Mouse (Mus musculus) natural killer cell, adult 2 months (primary cell): Measurements from ENCODE around the gene Cyp2w1.

ENCODE experiments used
- DNase-seq, 2 experiments: peaks; one replicate each; pipeline ENCODE4 v3.0.0; 2022; ENCODE audit warnings: low spot score in 2 of 2

The Cyp2w1 gene

GRCm38 (mm10) chr5:139364911-139365571 is 12.6 kb downstream of the Cyp2w1 start:
- no peak for DNase-seq

DNA sequence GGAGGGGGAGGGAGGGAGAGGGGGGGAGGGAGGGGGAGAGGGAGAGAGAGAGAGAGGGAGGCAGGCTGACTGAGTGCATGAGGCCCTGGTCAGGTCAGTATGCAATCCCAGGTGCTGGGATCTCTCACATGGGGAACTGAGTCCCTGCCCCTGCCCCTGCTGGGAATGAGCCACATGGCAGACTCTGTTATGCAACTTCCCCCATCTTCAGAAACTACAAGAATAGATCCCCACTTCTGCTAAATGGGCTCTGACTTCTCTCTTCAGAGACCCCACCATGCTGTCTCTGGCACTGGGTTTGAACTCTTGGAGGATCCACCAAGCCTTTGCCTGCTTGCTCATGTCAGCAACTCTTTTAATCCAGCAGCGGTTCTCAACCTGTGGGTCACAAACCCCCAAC is 13.4 kb downstream of the Cyp2w1 start:
- no peak for DNase-seq

DNA sequence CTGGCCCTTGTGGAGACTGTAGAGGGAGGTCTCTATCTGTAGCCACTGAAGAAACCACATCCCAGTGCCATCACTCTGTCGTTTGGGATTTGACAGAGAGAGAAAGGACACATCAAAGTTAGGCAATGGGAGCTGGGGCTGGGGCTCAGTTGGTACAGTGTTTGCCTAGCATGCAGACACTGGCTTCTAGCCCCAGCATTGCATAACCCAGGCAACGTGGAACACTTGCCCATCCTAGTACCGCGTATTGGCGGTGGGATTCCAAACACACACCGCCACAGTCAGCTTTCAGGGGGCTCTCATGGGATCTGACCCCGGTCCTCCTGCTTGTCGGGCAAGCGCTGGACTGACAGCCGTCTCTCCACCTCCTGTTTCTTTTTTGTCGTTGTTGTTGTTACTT is 14.1 kb downstream of the Cyp2w1 start:
- DNase-seq = no peak

DNA sequence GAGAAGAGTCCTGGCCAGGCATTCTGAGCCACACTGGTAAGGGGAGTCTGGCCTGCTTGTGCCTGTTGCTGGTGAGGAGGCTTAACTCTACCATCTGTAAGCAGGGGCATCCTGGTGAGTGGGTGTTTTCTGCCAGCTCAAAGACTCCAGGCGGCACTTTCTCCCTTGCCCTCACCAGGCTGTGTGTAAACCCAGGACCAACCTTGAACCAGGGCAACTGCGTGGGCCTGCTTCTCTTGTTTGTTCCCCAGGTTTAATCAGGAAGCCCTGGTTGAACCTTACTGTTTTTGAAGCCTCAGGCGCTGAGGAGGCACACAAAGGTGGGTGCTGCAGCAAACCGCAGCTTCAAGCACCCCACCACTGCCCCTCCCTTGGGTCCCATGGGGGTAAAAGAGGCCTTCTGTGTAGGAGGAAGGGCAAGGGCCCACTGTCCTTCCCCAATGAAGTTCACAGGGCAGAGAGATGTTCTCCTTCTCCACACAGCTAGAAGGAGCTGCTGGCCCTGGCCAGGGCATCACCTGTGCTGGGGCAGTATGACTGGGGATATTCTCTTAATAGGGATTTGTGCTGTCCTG is 15.6 kb downstream of the Cyp2w1 start:
- peak in 1 of 2 experiments; percentile 47 for DNase-seq

DNA sequence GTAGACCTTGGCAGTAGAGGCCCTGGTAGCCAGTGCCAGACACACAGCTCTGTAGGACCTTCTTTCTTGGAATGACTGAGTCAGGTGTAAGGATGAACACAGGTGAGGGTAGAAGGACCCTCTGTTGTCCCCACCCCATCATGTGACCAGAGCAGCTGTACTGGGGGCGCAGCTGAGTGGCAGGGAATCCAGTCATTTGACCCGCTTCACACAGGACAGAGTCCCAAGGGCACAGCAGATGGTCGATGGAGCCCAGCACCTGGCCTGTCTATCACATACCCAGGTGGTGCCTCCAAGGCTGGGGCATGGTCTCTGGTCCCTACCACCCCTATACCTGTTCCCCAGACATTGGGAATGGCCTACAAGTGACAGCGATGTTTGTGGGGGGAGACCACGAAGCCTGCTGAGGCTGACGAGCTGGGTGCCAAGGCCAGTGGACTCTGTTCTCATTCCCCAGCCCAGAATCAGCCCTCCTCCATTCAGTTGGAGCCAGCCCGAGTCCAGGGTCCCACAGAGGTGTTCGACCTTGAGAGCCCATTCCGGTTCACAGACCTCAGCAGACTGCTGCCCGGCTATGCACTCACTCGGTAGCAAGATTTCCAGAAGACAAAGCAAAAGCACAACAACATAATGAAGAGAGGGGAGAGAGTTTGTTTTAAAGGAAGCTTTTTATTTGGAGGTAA is 16.4 kb downstream of the Cyp2w1 start:
- no peak for DNase-seq

DNA sequence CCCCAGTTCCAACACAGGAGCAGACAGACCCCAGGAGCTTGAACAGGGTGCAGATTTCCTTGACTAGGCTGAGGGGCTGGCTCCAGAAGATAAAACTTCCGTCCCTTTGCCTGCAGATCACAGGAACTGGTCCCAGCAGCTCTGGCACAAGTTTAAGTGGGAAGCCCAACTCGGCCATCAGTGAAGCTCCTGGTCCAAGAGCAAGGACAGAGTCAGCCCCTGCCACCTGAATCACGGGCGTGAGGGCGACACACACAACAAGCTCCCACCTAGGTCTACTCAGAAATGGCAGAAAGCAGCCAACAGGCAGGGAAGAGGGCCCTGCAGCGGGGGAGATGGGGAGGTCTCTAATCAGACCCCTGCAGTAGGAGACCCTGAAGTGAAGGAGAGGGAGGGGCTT is 17.9 kb downstream of the Cyp2w1 start:
- DNase-seq = no peak

DNA sequence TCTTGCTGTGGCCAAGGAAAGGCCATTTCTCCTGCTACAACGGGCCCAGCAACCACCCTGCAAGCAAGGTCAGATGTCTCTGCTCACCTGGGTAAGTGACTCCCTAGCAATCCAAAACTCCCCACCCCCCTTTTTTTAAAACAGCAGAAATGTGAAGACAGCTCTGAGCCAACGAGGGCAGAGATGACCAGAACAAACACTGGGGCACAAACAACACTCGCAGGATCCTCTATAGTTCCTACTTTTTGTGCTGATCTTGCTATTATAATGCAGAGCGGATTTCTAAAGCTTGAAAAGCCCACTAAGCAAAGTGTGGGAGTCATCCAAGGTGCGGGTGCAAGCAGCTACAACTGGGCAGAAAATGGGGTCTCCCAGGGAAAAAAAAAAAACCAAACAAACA is 18.7 kb downstream of the Cyp2w1 start:
- no peak for DNase-seq

DNA sequence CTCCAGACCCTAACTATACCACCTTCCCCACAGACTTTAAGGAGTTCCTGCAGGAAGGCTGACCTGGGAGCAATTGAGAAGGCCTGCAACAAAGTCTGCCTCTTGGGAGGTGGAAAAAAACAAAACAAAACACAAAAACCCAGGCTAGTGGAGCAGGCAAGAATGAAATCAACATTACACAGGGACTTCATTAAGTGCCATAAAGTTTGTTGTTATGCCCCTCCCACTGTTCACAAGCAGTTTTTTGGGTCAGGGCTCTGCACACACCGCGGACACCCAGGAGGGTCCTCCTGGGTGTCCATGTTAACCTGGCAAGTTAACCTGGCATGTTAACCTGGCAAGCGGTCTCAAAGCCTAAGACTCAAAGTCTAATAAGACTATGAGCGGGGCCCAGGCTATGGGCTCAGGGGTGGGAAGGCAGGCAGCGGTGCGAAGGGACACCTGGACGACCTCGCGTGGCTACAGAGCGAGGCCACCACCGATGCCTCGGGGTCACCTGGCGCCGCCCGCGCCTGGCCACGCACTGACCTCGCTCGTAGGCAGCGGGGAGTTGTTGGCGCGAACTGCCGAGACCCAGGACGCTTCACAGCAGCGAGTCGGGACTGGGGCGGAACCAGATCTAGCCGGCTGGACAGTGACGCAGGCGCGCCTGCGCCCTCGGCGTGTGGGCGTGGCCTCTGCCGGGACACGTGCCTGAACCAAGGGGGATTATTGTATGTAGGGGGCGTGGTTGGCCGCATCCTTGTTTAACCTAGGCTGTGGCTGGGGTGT is 19.4 kb downstream of the Cyp2w1 start:
- DNase-seq = peak; percentile 87 to 92

DNA sequence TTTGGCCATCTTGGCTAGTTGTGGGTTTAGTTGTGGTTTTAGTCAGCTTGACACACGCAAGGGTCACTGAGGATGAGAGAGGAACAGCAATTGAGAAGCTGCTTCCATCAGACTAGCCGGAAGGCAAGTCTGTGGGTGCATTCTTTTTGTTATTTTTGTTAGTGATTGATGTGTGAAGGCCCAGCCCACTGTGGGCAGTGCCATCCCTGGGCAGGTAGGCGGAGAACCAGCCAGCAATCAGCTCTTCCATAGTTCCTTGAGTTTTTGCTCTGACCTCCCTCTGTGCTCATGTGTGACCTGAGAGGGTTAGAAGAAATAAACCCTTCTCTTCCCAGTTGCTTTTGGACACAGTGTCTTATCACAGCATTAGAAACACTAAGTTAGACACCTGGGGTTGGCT is 20.7 kb downstream of the Cyp2w1 start:
- DNase-seq = no peak

GRCm38 (mm10) chr5:139373889-139374444 is 21.6 kb downstream of the Cyp2w1 start:
- no peak for DNase-seq

DNA sequence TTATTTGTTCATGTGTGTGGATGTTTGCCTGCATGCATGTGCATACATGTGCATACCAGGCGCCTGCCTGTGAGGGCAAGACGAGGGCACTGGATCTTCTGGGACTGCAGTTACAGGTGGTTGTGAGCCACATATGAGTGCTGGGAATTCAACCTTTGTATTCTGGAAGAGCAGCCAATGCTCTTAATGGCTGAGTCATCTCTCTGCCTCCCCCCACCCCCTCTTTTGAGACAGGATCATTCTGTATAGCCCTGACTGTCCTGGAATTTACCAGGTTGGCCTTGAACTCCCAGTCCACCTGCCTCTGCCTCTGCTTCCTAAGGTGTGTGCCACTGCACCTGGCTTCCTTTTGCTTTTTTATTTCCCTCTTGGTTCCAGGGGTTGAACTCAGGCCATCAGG is 22.4 kb downstream of the Cyp2w1 start:
- DNase-seq = no peak

GRCm38 (mm10) chr5:139377468-139378270 is 25.3 kb downstream of the Cyp2w1 start, which contains the start of gene Gpr146:
Gene Gpr146 (plus strand): TSS chr5:139377697.
- peak; percentile 58 to 61 for DNase-seq

DNA sequence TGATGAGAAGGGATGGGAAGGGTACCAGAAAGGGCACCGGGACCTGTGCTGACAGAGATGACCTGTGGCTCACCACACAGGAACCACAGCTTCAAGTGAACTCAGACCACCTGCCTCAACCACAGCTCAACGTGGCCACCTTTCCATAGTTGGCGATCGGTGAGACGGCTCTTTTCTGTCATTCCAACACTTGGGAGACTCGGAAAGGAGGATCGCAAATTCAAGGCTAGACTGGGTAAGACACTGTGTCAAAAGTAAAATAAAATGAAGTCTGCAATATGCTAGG is 25.8 kb downstream of the Cyp2w1 start:
- no peak for DNase-seq

GRCm38 (mm10) chr5:139378986-139379629 is 26.7 kb downstream of the Cyp2w1 start:
- DNase-seq = no peak

DNA sequence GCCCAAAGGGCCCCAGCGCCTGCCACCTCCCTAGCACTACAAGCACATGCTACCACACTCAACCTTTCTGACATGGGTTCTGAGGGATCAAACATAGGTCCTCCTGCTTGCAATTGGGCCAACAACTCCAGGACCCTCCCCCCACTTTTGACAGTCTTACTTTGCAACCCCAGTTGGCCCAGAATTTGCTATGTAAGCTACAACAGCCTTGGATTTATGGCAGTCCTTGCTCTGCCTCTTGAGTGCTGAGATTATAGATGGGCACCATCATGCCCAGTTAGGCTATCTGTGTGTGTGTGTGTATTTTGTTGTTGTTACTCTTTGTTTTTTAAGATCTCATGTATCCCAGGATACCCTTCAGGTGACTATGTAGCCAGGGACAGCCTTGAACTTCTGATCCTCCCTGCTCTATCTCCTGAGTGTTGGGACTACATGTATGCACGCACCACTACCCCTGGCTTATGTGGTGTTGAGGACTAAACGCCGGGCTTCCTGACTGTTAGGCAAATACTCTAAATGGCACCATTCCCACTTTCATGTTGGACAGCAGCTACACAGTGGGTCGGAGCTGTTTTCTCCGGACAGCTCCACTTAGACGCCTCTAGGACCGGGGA is 27.5 kb downstream of the Cyp2w1 start:
- DNase-seq = no peak

GRCm38 (mm10) chr5:139380385-139381248 is 28.2 kb downstream of the Cyp2w1 start:
- peak; percentile 71 to 73 for DNase-seq

GRCm38 (mm10) chr5:139381586-139382513 is 29.4 kb downstream of the Cyp2w1 start:
- DNase-seq = peak; percentile 69 to 72

DNA sequence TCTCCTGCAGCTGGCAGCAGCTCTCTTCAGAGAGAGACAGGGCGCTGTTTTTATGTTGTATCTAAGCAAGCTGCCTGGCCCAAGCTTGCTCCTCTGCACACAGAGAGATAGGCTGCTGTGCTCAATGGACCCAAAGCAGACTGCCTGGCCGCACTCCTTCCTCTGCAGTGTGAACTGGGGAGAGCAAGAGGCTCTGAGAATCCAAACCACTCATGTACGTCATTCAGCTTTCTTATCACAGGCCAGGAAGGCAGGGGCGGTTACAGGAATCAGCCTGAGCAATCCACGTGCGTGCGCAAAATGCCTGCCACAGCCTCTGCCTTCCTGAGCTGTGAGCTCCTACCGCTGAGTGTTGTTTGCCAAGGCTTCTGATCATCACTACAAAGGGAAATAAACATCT is 30.3 kb downstream of the Cyp2w1 start:
- peak; percentile 71 to 74 for DNase-seq
